Mouse (Mus musculus) intestine, postnatal 0 days (tissue): ENCODE results near the gene Avpr2. TPM values are rescaled to one million over a fixed set of nuclear protein-coding genes. Genes with fewer than 3 reads are reported as not detected.
A peak's percentile ranks its signal among the peaks of the same experiment; 100 is the strongest.

Source experiments
- ATAC-seq: fragments of 200-750 bp; cut with Nextera tagmentation; 2 replicates; pipeline ENCODE4 v1.8.0; 2017; ENCODE audit warnings: mild to moderate bottlenecking, moderate TSS enrichment, moderate library complexity
- H3K27ac ChIP-seq: fragments of 300-500 bp; sonication (generic); 2 replicates; pipeline ENCODE4 v1.5.1; 2014; ENCODE audit warnings: mild to moderate bottlenecking, low read depth, low read length, moderate library complexity
- H3K27me3 ChIP-seq: fragments of 300-500 bp; sonication (generic); replicated peaks from 2 replicates; pipeline ENCODE4 v1.6.1; 2014; ENCODE audit warnings: low read length, mixed read lengths; ENCODE audit not compliant: control insufficient read depth, insufficient read depth
- H3K36me3 ChIP-seq: fragments of 300-500 bp; sonication (generic); 2 replicates; pipeline ENCODE4 v1.6.1; 2014; ENCODE audit warnings: mild to moderate bottlenecking, moderate library complexity; ENCODE audit not compliant: control insufficient read depth, insufficient read depth
- H3K4me1 ChIP-seq: fragments of 300-500 bp; sonication (generic); replicated peaks from 2 replicates; pipeline ENCODE4 v1.6.1; 2014; ENCODE audit warnings: antibody characterized with exemption, low read length, mixed read lengths; ENCODE audit not compliant: control insufficient read depth, insufficient read depth
- H3K4me2 ChIP-seq: fragments of 300-500 bp; sonication (generic); replicated peaks from 2 replicates; pipeline ENCODE4 v1.6.1; 2014; ENCODE audit warnings: low read depth, mild to moderate bottlenecking, moderate library complexity
- H3K4me3 ChIP-seq: fragments of 300-500 bp; sonication (generic); 2 replicates; pipeline ENCODE4 v1.5.1; 2014; ENCODE audit warnings: low read depth, low read length
- H3K9ac ChIP-seq: fragments of 300-500 bp; sonication (generic); 2 replicates; pipeline ENCODE4 v1.6.1; 2014; ENCODE audit warnings: mild to moderate bottlenecking, low read depth, low read length
- H3K9me3 ChIP-seq: fragments of 300-500 bp; sonication (generic); 2 replicates; pipeline ENCODE4 v1.6.1; 2016; ENCODE audit warnings: mixed run types; ENCODE audit not compliant: control insufficient read depth
- CTCF ChIP-seq: sonication (generic); IDR thresholded peaks from 2 replicates; pipeline ENCODE4 v1.5.1; 2016; ENCODE audit warnings: low read depth, mild to moderate bottlenecking, control low read depth, antibody characterized with exemption, moderate library complexity
- WGBS: fragments of 180-500 bp; shearing (Covaris S2); extraction: QIAGEN DNeasy Blood & Tissue Kit; methylation state at CpG from one replicate; pipeline ENCODE4 v1.1.7; 2014; 5-methylcytosine and 5-hydroxymethylcytosine counted together
- polyA plus RNA-seq: library from polyadenylated mRNA; unstranded; fragments of >200 nt; fragmentation: Nextera tagmentation; extraction: Ambion mirVana; gene quantifications from 2 replicates; pipeline ENCODE4 v1.2.1, GENCODE M21; 2015

Gene Avpr2
- polyA plus RNA-seq, 1 experiment from 2014 or later = not detected

GRCm38 (mm10) chrX:73911156-73911555 is 19.3 kb downstream of the Avpr2 start:
- Histone ChIP-seq H3K4me3 (peak overlapping the region; percentile 9; the same call in 1 of the 2 replicates), H3K9me3 (no peaks in the 10 kb centered on the region), H3K27ac (peak overlapping the region; percentile 50; the same call in 1 of the 2 replicates), H3K27me3 (no peaks in the 10 kb centered on the region), H3K9ac (no peak overlapping the region), H3K4me1 (no peaks in the 10 kb centered on the region), H3K4me2 (peak overlapping the region; percentile 51), H3K36me3 (no peaks in the 10 kb centered on the region)
- whole genome bisulfite sequencing = 29% methylated on average over 26 of the region's 26 CpGs
- no peak for ATAC-seq
- TF ChIP-seq CTCF = no peak

DNA sequence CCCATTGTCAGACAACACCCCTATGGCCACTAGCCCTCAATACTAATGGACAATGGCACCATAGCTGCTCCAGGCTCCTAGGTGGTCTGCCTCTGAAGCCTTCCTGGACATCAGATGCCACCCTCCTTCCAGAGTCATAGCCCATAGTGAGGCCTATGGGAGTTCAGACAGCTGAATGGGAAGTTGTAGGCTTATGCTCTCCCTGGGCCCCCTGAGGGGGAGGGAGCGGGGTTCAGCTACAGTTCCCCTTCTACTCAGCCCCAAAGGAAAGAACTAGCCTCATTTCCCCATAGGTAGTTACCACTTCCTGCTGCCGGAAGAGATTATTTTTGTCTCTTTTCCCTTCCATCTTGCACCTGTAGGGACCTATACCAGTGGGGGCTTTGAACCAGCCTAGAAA is 19.7 kb downstream of the Avpr2 start:
- no peak overlapping the region for H3K9ac ChIP-seq
- H3K4me1 ChIP-seq = no peaks in the 10 kb centered on the region
- no peak overlapping the region for H3K27ac ChIP-seq
- no peaks in the 10 kb centered on the region for H3K9me3 ChIP-seq
- H3K27me3 ChIP-seq = no peaks in the 10 kb centered on the region
- H3K36me3 ChIP-seq = no peaks in the 10 kb centered on the region
- no peak overlapping the region for H3K4me3 ChIP-seq
- ATAC-seq = no peak
- no peak overlapping the region for H3K4me2 ChIP-seq
- no peak for TF ChIP-seq CTCF
- WGBS = 90% methylated on average over 2 of the region's 2 CpGs

- no peaks in the 10 kb centered on the region for H3K27me3 ChIP-seq
- H3K36me3 ChIP-seq = no peaks in the 10 kb centered on the region
- no peak overlapping the region for H3K9ac ChIP-seq
- peak; percentile 68 for TF ChIP-seq CTCF
- no peaks in the 10 kb centered on the region for H3K4me1 ChIP-seq
- H3K27ac ChIP-seq = peak overlapping the region; percentile 41; the same call in 1 of the 2 replicates
- peak overlapping the region; percentile 32 for H3K4me2 ChIP-seq
- no peak overlapping the region for H3K4me3 ChIP-seq
- ATAC-seq = peak; percentile 96
- WGBS = 26% methylated on average over 31 of the region's 31 CpGs
- no peaks in the 10 kb centered on the region for H3K9me3 ChIP-seq
These were observed 23.2 kb downstream of the Avpr2 start for GRCm38 (mm10) chrX:73914827-73915703.

DNA sequence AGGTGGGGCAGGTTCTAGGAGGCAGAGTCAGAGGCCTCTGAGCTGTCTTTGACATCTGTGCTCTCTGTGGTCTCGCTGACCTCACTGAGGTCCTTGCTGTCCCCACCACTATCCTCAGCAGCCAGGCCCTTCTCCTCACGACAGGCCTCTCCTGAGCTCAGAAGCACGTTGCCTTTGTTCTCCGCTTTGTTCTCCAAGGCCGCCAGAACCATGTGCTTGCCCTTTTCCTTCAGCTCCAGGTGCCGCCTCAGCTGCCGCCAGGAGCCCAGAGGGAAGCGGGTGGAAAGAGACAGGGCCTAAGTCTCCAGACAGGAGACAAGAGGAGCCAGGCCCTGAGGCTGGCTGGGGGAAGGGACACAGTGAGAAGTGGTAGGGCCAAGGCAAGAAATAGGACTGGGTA is 25.0 kb downstream of the Avpr2 start:
- no peak overlapping the region for H3K4me3 ChIP-seq
- 0 out of 2 replicates have a peak overlapping the region, but pooled peaks have one; percentile 4 for H3K27ac ChIP-seq
- H3K36me3 ChIP-seq = no peaks in the 10 kb centered on the region
- no peak for TF ChIP-seq CTCF
- no peak for ATAC-seq
- no peaks in the 10 kb centered on the region for H3K27me3 ChIP-seq
- no peaks in the 10 kb centered on the region for H3K4me1 ChIP-seq
- no peak overlapping the region for H3K4me2 ChIP-seq
- H3K9ac ChIP-seq = no peak overlapping the region
- 77% methylated on average over 8 of the region's 8 CpGs for WGBS
- no peaks in the 10 kb centered on the region for H3K9me3 ChIP-seq

DNA sequence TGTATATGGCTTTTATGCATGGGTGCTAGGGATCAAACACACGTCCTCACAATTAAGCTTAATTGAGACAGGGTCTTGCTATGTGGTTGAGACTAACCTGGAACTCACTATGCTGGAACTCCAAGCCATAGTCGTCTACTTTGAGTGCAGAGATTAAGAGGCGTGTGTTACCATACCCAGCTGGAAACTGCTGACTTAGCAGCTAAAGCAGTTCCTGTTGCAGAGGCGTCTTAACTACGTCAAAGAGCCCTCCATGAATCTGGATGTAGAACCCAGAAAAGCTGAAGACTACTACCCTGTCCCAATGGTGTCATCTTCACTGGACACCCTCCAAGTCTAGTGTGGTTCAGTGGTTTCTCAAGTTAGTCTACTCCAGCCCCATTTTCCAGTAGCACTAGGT is 26.7 kb downstream of the Avpr2 start:
- H3K9ac ChIP-seq = no peak overlapping the region
- WGBS = 65% methylated on average over 5 of the region's 5 CpGs
- ATAC-seq = no peak
- no peaks in the 10 kb centered on the region for H3K9me3 ChIP-seq
- no peak overlapping the region for H3K4me3 ChIP-seq
- no peaks in the 10 kb centered on the region for H3K4me1 ChIP-seq
- H3K27me3 ChIP-seq = no peaks in the 10 kb centered on the region
- no peak overlapping the region for H3K27ac ChIP-seq
- H3K36me3 ChIP-seq = no peaks in the 10 kb centered on the region
- no peak overlapping the region for H3K4me2 ChIP-seq
- no peak for TF ChIP-seq CTCF

DNA sequence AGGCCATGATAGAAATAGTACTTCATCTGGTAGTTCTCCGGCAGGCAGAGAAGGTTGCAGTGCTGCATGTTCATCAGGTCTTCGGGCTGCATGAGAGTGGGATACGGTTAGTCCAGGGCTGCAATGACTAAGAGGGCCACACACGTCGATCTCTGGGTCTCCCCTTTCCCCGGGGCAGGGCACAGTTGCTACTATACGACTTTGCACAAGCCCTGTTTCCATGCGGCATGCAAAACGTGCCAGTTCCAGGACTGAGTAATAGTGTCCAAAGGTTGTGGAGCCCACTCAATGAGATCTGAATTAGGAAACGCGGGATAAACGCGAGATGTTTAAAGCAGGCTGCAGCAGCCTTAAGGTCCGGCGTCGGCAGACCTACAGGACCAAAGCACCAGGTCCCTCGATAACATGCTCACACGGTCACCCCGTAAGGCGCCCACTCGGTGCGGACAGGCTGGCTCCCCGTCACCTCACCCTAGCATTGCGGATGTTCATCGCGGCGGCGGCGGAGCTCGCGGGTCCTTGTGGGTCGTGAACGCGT is 29.5 kb downstream of the Avpr2 start:
- no peaks in the 10 kb centered on the region for H3K4me1 ChIP-seq
- ATAC-seq = peak; percentile 35
- H3K9ac ChIP-seq = peak overlapping the region; percentile 48
- no peak for TF ChIP-seq CTCF
- no peaks in the 10 kb centered on the region for H3K9me3 ChIP-seq
- peak overlapping the region; percentile 46 for H3K27ac ChIP-seq
- peak overlapping the region; percentile 47 for H3K4me3 ChIP-seq
- H3K27me3 ChIP-seq = no peaks in the 10 kb centered on the region
- H3K4me2 ChIP-seq = peak overlapping the region; percentile 62
- peaks cover 2% of the 10 kb centered on the region; the same call in 1 of the 2 replicates for H3K36me3 ChIP-seq
- 15% methylated on average over 34 of the region's 34 CpGs for WGBS
